Mouse (Mus musculus): ENCODE results near the gene Col4a1.

Col4a1 gene

GRCm38 (mm10) chr8:11312349-11313175 is at the start of gene Col4a1, which contains the start of gene Col4a2:
Col4a1 (minus strand) TSS chr8:11312826.
Col4a2 (plus strand) TSS chr8:11312805.
- DNase-seq (ENCODE audit: low spot score in 2 of 2), result peak; percentile 77 to 81

DNA sequence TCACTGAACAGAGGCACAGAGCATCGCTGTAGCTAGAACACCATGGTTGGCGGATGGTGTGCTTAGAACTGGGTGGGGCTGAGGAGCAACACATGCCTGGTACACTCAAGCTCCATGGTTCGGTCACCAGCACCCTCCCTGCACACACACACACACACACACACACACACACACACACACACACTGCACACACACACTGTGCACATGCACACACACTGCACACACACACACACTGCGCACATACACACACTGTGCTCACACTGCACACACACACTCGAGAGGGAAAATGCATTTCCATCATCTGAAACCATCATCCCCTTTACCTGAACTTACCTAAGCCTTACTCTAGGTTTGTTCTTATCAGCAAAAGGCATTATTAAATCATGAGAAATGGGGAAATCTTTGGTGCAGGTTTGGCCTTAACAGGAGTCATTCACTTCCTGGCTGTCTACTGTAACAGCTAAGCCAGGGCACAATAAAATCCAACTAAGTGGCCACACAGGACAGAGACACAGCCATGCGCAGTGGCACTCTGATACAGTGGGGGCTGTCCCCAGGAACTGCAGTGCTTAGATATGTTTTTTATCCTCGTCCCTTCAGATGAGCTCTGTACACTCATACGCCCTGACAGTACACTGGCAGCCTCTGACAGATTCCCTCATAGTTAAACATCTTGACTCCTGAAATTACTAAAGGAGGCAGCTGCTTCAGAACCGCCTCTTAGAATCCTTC is 49.1 kb upstream of the Col4a1 start:
- no peak for DNase-seq (ENCODE audit: low spot score in 2 of 2)

GRCm38 (mm10) chr8:11359846-11360245 is 47.2 kb upstream of the Col4a1 start:
- no peak for DNase-seq (ENCODE audit: low spot score in 2 of 2)

DNA sequence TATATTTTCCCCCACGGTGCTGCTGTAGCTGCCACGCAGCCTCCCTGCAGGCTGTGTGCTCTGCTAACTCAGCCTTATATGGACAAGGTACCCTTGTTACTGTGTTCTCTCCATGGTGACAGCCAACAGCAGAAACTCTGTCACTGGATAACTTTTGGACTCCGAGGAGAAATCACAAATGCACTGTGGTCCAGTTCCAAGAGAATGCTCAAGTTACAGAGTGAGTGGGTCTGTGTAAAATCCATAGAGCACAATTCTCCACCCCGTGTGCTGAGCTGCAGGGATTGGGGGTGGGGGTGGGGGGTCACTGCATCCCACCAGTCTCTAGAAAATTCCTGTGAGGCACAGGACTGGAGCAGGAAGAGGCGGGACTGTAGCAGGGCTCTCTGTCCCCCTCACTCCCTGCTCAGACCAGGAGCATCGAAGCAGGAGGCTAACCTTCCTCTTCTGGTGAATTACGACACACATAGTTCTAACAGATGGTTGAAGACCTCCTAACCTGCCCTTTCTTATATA is 45.4 kb upstream of the Col4a1 start:
- no peak for DNase-seq (ENCODE audit: low spot score in 2 of 2)

DNA sequence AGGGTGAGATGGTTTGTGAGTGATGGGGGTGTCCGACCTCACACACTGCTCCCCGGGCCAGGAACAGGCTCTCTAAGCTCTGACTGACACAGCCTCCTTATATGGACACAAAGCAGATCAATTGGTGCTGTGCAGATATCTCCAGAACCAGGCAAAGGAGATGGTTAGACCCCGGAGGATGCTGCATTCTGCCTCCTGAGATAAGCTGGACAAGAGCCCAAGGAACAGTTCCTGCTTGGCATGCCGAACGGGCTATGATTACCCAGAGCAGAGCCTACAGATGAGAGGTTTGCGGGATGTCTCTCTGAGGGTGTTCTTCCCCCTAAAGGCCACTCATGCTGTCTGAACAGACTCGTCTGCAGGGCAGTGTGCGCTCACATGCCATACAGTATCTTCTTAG is 44.1 kb upstream of the Col4a1 start:
- DNase-seq (ENCODE audit: low spot score in 2 of 2), result no peak

GRCm38 (mm10) chr8:11355900-11356299 is 43.3 kb upstream of the Col4a1 start:
- DNase-seq (ENCODE audit: low spot score in 2 of 2), result no peak

DNA sequence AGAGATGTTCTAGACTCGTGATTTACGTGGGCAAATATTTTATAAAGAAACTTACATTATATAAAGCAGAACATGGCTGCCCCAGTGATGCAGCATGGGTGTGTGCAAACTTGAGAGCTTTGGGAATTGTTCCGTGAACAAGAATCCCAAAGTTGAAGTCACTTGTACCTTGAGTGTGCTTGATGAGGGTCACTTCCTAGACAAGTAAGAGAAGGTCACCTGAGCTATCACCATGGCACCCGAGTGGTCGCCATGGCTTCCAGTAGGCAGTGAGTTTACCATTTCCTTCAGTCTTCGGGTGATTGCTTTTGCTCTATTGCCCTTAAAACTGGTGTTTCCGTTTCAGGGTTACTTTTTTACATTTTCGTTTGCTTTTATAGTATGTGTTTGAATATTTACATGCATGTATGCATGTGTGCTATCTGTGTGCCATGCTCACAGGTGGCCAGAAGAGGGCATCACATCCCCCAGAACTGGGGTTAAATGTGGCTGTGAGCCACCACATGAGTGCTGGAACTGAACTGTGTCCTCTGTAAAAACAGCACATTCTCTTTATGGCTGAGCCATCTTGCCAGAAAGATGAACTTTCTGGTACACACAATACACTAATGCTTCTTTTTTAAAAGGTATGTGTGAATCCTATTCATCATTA is 42.3 kb upstream of the Col4a1 start:
- DNase-seq (ENCODE audit: low spot score in 2 of 2), result no peak

DNA sequence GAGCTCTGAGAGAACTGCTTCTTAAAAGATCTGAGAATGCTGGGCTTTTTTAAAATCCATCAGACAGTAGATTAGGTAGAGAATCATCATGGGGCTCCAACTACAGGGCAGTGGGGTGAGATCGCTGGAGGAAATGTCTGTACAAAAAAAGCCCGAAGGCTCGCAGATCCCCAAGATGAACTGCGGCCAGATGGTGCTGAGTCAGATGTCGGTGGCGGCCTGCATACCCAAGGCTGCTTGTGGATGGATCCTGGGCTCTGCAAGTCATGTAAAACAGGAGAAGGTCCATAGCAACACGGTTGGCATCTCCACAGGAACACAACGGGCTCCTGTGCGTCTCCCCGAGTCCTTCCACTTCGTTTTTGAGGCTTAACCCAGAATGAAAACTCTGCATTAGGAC is 39.9 kb upstream of the Col4a1 start:
- DNase-seq (ENCODE audit: low spot score in 2 of 2), result peak; percentile 48 to 52

DNA sequence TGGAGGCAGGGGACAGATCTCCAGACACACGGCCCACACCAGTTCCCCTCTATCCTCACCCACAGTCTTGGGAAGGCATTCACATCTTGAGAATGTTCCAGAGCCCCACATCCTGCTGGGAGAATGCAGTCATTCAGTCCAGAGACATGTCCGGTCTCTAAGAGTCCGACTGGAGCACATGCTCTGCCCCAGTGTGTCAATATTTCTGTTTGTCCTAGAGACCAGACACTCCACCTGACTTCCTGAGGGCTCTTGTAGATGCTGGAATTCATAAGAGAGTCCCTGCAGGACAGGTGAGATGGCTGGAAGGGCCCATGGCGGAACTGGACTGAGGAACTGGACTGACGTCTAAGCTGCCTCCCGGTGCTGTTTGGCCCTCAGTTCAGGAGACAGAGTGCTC is 38.7 kb upstream of the Col4a1 start:
- no peak for DNase-seq (ENCODE audit: low spot score in 2 of 2)

GRCm38 (mm10) chr8:11348622-11349021 is 36.0 kb upstream of the Col4a1 start:
- DNase-seq (ENCODE audit: low spot score in 2 of 2), result no peak

DNA sequence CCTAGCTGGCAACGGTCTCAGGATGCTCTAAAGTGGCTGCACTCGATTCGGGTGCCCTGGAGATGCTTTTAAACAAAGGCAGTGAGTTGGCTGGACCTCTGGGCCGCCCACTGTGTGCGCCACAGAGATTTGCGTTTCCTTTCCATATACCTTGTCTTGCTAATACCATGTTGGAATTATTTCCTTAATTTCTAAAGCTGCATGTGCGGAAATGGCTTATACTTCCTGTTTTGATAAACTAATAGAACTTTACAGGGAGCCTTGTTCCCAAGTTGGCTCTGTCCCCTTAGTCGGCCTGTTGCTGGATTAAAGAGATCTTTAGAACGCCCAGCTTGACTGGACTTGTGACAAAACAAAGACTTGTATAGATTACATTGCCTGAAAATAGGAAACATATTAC is 35.1 kb upstream of the Col4a1 start:
- no peak for DNase-seq (ENCODE audit: low spot score in 2 of 2)

GRCm38 (mm10) chr8:11346225-11346624 is 33.6 kb upstream of the Col4a1 start:
- DNase-seq (ENCODE audit: low spot score in 2 of 2), result no peak

DNA sequence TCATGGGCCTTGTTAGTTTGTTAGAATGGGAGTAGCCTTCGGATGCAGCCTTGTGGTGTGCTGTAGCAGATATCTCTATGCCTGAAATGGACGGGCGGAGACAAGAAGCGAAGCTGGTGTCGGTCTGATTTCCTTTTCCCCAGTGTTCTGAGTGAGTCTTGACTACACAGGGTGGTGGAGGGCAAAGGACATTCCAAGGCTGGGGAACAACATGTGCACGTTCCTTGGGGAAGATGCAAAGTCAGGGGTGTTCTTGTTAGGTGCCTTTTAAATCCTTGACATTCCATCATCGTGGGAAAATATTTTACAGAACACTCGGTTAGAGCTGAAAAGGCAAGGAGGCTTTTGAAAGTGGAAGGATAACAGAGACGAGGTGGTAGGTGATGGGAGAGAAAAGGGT is 31.8 kb upstream of the Col4a1 start:
- DNase-seq (ENCODE audit: low spot score in 2 of 2), result no peak

DNA sequence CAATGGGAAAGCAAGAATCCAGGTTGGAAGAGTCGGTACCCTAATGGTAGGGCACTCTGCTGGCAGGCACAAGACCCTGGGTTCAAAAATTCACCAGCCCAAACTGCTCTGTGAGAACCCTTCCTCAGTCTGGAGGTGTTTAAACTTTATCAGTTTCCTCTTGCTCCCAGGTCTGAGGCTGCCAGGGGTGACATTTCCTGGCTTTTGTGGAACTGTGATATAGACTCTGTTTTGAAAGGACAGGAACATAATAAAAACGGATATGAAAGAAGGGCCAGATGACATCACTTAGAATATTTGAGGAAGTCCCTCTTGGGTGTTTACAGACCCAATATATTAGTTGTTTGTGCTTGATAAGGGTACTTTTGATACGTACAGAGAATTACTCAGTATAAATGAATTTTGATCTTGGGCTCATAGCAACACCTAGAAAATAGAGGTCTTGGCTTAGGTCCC is 28.5 kb upstream of the Col4a1 start:
- DNase-seq (ENCODE audit: low spot score in 2 of 2), result no peak

GRCm38 (mm10) chr8:11340310-11341110 is 27.9 kb upstream of the Col4a1 start:
- no peak for DNase-seq (ENCODE audit: low spot score in 2 of 2)

DNA sequence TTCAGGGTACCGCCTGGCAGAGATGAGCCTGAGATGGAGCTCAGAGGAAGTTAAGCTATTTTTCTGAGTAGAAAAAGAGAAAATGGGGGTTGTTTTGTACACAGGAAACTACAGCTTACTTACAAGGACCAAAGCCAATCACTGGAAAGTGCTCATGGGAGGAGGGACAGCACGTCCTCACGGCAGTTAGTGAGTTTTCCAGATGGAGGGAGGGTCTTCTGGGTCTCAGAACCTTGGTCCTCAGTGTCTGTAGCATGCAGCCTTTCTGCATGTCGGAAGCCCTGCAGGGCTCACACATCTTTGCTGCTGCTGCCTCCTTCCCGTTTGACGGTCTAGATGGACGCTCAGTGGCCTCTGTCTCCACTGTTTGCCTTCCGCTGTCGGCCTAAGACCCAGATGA is 25.9 kb upstream of the Col4a1 start:
- no peak for DNase-seq (ENCODE audit: low spot score in 2 of 2)

DNA sequence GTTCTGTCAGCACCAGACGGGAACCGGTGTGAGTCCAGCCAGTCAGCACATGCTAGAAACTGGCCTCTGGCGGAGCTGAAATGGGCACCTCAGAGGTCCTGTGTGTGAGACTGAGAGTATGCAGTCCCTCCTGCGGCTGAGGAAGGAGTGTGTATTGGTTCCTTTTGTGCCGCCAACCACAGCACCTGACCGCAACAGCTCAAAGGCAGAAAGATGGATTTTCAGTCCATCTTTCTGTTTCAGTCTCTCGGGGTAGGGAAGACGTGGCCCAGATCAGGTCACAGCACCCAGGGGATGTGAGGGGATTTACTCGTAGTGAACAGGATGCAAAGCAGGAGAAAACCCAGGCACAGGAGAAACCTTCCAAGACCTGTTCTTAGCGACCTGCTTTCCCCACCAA is 25.0 kb upstream of the Col4a1 start:
- DNase-seq (ENCODE audit: low spot score in 2 of 2), result no peak

GRCm38 (mm10) chr8:11336346-11336745 is 23.7 kb upstream of the Col4a1 start:
- DNase-seq (ENCODE audit: low spot score in 2 of 2), result no peak

GRCm38 (mm10) chr8:11335238-11335637 is 22.6 kb upstream of the Col4a1 start:
- no peak for DNase-seq (ENCODE audit: low spot score in 2 of 2)

DNA sequence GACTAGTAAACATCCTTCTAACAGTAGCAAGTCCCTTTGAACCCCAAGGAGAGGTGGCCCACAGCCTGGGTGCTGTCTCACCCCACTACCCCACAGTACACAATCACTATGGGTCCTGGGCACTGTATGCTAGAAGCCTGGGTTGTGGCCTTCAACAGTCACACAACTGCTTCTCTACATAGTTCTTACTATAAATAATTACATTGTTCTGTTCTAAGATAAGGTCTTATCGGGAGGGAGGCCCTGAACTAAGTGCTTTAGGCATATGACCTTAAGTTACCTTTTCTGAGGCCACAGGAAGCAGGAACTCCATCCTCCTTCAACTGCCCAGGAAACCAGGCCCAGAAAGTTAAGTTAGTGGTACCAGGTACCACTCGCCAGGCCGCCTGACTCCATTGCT is 21.9 kb upstream of the Col4a1 start:
- no peak for DNase-seq (ENCODE audit: low spot score in 2 of 2)

GRCm38 (mm10) chr8:11333746-11334145 is 21.1 kb upstream of the Col4a1 start:
- no peak for DNase-seq (ENCODE audit: low spot score in 2 of 2)

All from frontal cortex, postnatal 36 days (tissue).